Mouse (Mus musculus): Measurements from ENCODE around the gene Dusp5.

GRCm38 (mm10) chr19:53574546-53574945, 45.6 kb downstream of the Dusp5 start:
- TF ChIP-seq GATA1 (IDR thresholded peaks at IDR 0.05; ENCODE audit: low read length) (no peak), TAL1 (IDR thresholded peaks at IDR 0.05; ENCODE audit: low read length) (no peak)
